Mouse (Mus musculus) left cerebral cortex, adult 9 months (tissue): ENCODE data around the gene Ttll6.
"Not testable (repeated sequence)": the region's sequence is repeated elsewhere in the genome, so short reads cannot be mapped to it uniquely, and the experiment has no call there.

ENCODE experiments used
- DNase-seq, 2 experiments: peaks; one replicate each; pipeline ENCODE4 v3.0.0; 2022; ENCODE audit warnings: low spot score in 2 of 2

The Ttll6 gene

GRCm38 (mm10) chr11:96133239-96133865 lies at the start of gene Ttll6:
TSS of gene Ttll6 (plus strand) at chr11:96133786.
- peak in 1 of 2 experiments; percentile 28 for DNase-seq

- DNase-seq = no peak
Observed at GRCm38 (mm10) chr11:96087981-96088380, 45.6 kb upstream of the Ttll6 start.

GRCm38 (mm10) chr11:96091073-96091472 lies 42.5 kb upstream of the Ttll6 start:
- no peak for DNase-seq

- DNase-seq = no peak
Observed at GRCm38 (mm10) chr11:96092674-96093291, 40.8 kb upstream of the Ttll6 start.

GRCm38 (mm10) chr11:96093361-96093760 lies 40.2 kb upstream of the Ttll6 start:
- peak in 1 of 2 experiments; percentile 37 for DNase-seq

GRCm38 (mm10) chr11:96108376-96108775 lies 25.2 kb upstream of the Ttll6 start:
- no peak for DNase-seq

GRCm38 (mm10) chr11:96110950-96111349 lies 22.6 kb upstream of the Ttll6 start:
- DNase-seq = not testable (repeated sequence)

GRCm38 (mm10) chr11:96111751-96112150 lies 21.8 kb upstream of the Ttll6 start, which contains the start of gene Calcoco2:
TSS of gene Calcoco2 (minus strand) at chr11:96111964.
- DNase-seq = no peak

GRCm38 (mm10) chr11:96114077-96114476 lies 19.5 kb upstream of the Ttll6 start:
- no peak for DNase-seq

- DNase-seq = no peak
Observed at GRCm38 (mm10) chr11:96115416-96115815, 18.2 kb upstream of the Ttll6 start.

GRCm38 (mm10) chr11:96116116-96116515 lies 17.5 kb upstream of the Ttll6 start:
- DNase-seq = no peak

GRCm38 (mm10) chr11:96116925-96117324 lies 16.7 kb upstream of the Ttll6 start:
- DNase-seq = not testable (repeated sequence)

GRCm38 (mm10) chr11:96119401-96119800 lies 14.2 kb upstream of the Ttll6 start:
- DNase-seq = no peak

- not testable (repeated sequence) for DNase-seq
Observed at GRCm38 (mm10) chr11:96122806-96123205, 10.8 kb upstream of the Ttll6 start.

- DNase-seq = no peak
Observed at GRCm38 (mm10) chr11:96124052-96124914, 9.3 kb upstream of the Ttll6 start.

GRCm38 (mm10) chr11:96130606-96131005 lies 3.0 kb upstream of the Ttll6 start:
- DNase-seq = no peak

GRCm38 (mm10) chr11:96135847-96136246 lies 2.3 kb downstream of the Ttll6 start:
- no peak for DNase-seq

GRCm38 (mm10) chr11:96140726-96141175 lies 7.2 kb downstream of the Ttll6 start:
- no peak for DNase-seq

GRCm38 (mm10) chr11:96143766-96144165 lies 10.2 kb downstream of the Ttll6 start:
- DNase-seq = no peak

GRCm38 (mm10) chr11:96145622-96146270 lies 12.2 kb downstream of the Ttll6 start:
- peak in 1 of 2 experiments; percentile 54 for DNase-seq

GRCm38 (mm10) chr11:96147471-96147870 lies 13.9 kb downstream of the Ttll6 start:
- DNase-seq = no peak

GRCm38 (mm10) chr11:96164769-96165168 lies 31.2 kb downstream of the Ttll6 start:
- DNase-seq = no peak
